Mouse (Mus musculus) WW6 (cell line): ENCODE results near the gene Hist1h4a.
"Not testable (repeated sequence)": the region's sequence is repeated elsewhere in the genome, so short reads cannot be mapped to it uniquely, and the experiment has no call there.

Experiments
- DNase-seq: peaks from one replicate; pipeline ENCODE4 v3.0.0-alpha.2; 2013; ENCODE audit warnings: low read depth, low spot score

The Hist1h4a gene

DNA sequence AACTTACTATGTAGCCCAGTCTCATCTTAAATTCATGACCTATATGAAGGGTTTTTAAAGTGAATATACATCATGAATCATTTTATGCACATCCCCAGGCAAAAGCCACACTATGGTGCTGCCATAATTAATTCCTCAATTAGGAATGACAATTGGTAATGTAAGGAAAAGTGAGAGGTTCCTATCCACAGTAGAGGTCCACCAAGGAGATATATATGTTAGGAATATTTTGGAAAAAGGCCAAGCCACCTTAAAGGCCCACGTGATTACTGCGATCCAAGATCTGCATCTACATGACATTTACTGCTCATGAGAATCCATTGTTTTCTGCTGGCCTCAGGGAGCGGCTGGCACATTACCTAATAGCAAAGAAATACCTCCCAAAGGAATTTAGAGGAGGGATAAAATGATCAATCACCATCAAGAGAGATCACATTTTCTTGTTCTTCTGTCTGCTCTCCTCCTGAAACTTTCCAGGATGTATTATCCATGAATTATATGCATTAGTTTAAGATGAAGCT is 1.7 kb downstream of the Hist1h4a start:
- no peak for DNase-seq

DNA sequence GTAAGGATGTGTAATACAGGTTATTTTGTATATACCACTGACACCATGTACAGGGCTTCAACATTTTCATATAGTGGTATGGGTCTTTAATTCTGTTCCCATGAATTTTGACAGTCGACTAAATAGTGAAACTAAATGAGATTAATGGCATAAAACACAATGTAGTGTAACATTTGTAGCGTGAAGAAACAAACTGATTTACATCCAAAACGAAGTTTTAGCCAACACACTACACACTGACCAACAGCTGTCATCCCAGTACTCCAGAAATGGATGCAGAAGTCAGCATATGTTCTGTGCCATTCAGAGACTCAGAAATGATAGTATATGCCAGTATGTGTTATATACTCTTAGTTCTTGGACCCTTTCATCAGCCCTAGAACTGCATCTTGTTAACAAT is 3.1 kb downstream of the Hist1h4a start:
- no peak for DNase-seq

DNA sequence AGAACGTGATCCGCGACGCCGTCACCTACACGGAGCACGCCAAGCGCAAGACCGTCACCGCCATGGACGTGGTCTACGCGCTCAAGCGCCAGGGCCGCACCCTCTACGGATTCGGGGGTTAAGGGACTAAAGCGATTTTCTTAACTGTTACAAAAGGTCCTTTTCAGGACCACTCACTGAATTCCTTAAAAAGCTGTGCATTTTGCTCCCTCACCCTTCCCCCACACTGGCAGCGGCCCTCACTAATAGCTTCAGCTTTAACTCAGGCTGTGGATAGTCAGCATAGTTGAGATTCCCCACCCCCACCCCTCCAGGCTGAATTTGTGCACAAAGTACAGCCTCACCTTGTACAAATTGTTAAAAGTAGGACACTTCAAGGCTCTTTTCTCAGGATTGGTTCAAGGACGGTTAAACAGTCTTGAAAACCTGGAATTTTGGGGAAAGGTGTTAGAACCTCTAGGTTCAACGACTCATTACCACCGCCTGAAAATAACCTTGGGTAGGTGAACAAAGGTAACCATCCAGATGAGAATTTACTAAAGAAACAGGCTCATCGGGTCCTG is 3.7 kb downstream of the Hist1h4a start:
- DNase-seq, result no peak

DNA sequence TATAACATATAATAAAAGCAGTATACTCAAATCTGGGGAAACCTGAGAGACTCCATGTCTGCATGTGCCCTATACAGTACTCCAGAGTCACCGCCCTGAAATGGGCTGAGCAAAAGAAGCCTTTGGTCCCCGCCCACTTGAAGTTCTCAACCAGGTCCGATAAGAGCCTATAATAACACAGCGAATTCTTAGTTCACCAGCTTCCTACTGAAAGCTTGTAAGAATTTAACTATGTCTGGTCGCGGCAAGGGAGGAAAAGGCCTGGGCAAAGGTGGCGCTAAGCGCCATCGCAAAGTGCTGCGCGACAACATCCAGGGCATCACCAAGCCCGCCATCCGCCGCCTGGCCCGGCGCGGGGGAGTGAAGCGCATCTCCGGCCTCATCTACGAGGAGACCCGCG is 4.2 kb downstream of the Hist1h4a start, which contains the start of gene Hist1h4b:
Hist1h4b (plus strand) TSS at position 224 of the 400 bp plus-strand sequence.
- DNase-seq, result no peak

DNA sequence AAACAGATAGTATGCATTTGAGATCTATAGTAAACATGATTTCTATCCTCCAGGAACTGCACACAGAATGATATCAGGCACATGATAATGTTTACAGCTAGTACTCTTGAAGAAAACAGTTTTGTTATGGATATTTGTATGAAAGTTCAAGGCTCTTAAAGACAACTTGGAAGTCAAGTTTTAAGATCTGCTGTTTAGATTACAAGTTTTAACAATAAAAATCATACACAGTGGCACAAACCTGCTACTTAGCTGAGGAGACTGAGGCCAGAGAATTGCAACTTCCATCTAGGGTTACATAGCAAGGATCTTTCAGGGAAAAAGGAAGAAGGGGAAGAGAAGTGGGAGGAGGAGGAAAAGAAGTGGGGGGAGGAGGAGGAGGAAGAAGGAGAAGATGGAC is 6.0 kb downstream of the Hist1h4a start:
- no peak for DNase-seq

DNA sequence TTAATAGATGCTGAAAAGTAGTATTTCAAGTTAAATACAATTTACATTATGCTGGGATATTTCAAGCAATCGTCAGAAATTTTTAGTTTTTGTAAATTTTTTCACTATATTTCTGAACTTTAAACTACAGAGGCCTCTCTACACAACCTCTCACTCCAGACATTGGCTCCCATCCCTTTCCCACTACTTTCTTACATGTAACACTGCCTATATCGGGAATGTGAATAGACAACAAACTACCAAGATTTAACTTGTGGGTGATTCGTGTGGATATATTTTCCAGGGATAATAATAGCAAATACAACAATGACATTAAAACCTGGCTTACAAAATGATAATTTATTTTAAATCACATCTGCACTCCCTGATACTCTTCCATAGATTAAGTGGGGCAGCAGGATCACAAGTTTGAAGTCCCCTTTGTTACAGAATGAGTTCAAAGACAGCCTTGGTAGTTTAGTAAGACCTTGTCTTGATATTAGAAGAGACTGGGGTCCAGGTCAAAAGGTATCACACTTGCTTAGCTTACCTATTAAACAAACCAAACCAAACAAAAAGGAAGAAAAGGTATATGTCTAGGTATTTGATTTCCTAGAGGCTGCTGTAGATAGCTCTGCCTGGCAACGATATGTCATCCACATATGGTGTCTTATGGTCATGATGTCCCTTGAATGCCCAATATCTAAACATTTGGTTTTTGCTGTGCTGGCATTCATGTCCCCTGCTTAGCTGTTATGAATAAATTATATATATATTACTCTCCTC is 7.5 kb downstream of the Hist1h4a start:
- no peak for DNase-seq

DNA sequence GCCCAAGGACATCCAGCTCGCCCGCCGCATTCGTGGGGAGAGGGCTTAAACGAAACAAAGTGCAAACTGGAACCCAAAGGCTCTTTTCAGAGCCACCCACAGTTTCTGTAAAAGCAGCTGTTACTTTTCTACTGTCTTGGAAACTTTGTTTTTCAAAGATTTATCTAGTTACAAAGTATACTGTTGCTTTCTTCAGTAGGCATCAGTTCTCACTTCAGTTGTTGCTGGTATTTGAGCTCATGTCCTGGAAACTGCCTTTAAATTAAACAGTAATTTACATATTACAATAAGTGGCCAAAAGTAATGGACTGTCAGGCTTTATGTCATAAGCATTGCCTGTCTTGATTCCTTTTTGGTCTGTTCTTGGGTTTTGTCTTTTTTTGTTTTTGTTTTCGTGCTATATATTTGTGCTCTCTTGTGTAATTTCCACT is 8.3 kb downstream of the Hist1h4a start:
- DNase-seq, result no peak

DNA sequence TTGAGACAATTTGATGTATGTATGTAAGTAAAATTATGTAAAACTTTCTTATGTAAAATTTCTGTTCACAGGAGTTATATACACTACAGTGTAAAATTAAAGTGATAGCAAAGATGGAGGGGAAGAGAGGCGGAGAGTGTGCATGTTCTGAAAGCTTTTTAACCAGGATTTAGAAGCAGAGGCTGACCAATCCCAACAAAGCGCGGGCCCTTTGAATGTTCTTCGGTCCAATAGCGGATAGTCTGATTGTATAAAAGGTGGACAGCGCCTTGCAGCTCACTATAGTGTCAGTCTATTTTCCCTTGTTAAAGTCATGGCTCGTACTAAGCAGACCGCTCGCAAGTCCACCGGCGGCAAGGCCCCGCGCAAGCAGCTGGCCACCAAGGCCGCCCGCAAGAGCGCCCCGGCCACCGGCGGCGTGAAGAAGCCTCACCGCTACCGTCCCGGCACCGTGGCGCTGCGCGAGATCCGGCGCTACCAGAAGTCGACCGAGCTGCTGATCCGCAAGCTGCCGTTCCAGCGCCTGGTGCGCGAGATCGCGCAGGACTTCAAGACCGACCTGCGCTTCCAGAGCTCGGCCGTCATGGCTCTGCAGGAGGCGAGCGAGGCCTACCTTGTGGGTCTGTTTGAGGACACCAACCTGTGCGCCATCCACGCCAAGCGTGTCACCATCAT is 8.8 kb downstream of the Hist1h4a start, which contains the start of gene Hist1h3b:
Hist1h3b (plus strand) TSS at position 201 of the 675 bp plus-strand sequence.
- not testable (repeated sequence) for DNase-seq

DNA sequence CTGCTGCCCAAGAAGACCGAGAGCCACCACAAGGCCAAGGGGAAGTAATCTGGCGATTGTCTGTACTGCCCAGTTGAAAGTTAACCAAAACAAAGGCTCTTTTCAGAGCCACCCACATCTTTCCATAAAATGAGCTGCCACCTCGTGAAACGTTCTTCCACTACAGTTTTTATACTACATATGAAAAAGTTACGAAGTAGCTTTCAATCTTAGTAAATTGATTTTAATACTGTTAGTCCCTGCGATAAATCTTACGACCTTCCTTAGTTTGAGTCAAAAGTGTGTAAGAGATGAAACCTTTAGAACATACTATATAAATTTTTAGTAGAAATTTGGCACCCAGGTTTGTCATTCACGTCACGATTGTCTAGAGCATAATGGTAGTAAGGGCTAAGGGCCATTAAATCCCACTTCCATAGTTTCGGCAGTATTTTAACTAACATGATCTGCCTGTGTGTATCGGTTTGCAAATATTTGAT is 9.5 kb downstream of the Hist1h4a start:
- DNase-seq, result no peak

DNA sequence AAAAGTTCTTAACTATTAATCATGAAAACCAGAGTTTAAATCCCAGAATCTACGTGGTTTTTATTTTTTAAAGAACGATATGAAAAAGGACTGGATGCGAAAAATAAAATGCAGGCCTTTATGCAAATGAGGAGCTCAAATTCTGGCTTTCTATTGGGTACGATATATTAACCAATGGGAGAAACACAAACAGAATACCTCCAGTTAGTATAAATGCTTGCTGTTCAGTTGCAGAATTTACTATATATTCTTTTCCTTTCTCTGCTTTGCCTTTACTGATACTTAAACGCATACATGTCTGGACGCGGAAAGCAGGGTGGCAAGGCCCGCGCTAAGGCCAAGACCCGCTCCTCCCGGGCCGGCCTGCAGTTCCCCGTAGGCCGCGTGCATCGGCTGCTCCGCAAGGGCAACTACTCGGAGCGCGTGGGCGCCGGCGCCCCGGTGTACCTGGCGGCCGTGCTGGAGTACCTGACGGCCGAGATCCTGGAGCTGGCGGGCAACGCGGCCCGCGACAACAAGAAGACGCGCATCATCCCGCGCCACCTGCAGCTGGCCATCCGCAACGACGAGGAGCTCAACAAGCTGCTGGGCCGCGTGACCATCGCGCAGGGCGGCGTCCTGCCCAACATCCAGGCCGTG is 10.1 kb downstream of the Hist1h4a start, which contains the start of gene Hist1h2ab:
Hist1h2ab (plus strand) TSS at position 288 of the 639 bp plus-strand sequence.
- not testable (repeated sequence) for DNase-seq

DNA sequence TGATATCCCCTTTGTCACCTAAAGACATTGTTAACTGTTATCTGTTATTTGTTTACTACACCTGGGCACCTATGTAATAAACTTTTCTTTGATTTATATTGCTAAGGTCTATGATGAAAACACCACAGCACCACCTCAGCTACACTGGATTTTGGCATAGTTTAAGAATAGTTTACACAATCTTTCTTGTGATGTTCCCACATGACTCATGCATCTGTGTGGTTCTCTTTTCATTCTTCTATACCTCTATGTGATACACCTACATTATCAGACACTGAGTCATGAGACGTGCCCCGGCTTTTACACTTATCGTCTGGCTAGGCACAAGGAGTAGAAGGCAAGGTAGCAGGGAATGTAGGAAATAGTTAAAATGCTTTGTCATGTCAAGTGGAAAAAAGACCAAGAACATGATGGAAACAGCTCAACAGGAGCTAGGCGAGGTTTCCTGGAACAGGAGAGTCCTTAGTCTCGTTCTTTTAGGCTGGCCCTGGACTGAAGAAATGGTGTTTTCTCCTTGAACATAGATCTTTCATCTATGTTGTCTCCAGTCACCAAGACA is 11.4 kb downstream of the Hist1h4a start:
- no peak for DNase-seq

DNA sequence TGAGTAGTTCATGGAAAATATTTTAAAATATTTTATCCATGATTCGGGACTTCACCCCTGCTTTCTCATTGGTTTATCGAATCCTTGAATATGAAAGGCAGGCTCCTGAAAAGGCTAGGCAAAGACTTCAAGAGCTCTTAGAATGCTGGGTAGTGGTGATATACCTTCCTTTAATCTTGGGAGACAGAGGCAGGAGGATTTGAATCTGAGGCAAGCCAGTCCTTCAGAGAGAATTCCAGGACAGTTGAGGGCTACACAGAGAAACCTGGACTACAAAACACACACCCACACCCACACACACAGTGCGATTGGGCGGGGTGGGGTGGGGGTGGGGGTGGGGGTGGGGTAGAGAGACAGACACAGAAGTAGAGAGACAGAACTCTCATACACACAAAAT is 13.1 kb downstream of the Hist1h4a start:
- no peak for DNase-seq

DNA sequence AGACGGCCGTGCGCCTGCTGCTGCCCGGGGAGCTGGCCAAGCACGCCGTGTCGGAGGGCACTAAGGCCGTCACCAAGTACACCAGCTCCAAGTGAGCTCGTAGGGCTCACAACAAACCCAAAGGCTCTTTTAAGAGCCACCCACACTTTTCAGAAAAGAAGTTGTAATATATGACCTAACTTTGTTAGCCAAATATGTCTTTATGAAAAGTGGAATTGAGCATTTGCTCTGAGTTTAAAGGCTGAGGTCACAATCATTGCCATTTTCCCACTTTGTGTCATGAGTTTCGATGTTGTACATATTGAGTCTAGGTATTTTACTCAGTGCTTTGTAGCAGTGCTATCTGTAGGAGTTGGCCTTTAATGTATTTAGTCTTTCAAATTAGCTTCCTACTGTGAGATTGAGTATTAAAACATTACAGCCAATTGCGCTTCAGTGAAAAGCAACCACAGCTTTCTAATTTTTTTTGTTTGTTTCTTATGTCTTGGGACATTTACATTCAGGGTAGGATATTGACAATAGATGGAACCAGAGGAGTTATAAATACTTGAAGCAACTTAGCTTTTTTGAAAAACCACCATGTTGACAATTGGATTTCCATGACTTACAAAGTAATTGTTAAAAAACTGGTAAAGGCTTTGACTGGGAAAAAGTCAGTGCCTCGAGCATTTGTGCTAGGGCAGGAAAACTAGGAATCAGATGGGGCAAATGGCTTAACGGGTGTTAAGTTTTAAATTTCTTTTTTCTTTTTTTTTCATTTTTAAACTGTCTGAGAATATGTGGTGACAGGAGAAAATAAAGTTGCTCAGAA is 13.7 kb downstream of the Hist1h4a start:
- DNase-seq, result no peak

DNA sequence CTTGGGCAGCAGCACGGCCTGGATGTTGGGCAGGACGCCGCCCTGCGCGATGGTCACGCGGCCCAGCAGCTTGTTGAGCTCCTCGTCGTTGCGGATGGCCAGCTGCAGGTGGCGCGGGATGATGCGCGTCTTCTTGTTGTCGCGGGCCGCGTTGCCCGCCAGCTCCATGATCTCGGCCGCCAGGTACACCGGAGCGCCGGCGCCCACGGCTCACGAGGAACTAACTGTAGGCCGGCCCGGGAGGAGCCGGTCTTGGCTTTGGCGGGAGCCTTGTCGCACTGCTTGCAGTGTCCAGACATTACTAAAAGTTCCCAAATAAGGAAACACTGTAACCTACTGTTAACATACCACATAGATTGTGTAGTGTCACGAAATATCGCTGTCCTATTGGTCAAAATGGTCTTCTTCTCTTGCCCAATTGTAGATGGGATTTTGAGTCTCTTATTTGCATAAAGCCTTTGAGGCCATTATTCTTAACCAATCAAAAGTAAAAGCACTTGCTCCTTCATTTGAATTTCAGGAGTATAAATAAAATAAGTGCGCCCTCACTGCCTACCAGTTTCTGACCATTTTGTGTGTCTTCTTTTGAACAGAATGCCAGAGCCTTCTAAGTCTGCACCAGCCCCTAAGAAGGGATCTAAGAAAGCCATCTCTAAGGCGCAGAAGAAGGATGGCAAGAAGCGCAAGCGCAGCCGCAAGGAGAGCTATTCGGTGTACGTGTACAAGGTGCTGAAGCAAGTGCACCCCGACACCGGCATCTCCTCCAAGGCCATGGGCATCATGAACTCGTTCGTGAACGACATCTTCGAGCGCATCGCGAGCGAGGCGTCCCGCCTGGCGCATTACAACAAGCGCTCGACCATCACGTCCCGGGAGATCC is 14.6 kb downstream of the Hist1h4a start, which contains the start of gene Hist1h2bb:
Hist1h2bb (plus strand) TSS at position 534 of the 880 bp plus-strand sequence.
- DNase-seq, result not testable (repeated sequence)

DNA sequence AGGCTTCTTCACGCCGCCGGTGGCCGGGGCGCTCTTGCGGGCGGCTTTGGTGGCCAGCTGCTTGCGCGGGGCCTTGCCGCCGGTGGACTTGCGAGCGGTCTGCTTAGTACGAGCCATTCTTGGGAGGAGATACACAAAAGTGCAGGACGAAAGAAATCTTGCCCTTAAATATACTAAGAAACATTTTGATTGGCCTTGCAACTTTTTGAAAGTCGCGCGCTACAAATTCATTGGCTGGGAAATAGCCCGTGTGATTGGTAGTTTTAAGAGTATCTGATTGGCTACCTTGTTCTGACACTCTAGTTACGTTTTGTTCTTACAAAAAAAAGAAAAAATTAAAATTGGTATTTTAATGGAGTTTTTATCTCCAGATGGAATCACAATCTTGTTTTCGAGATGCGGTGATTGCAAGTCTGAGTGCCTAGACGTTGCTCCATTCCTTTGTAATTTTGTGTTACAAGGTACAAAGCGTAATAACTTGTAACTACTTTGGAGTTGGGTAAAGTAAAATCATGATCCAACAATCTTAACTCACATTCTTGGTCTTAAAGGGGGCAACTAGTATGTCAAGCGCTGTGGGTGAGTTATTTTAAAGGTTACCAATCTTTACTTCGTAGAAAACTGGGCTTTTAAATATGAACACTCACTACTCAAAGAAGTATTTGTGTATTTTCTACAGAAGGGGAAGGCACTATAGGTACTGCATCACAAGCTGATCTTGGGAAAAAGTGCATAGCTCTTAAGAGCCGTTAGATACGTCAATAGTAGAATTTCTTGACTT is 15.5 kb downstream of the Hist1h4a start, which contains the start of gene Hist1h3c:
Hist1h3c (minus strand) TSS at position 222 of the 781 bp plus-strand sequence.
- no peak for DNase-seq

DNA sequence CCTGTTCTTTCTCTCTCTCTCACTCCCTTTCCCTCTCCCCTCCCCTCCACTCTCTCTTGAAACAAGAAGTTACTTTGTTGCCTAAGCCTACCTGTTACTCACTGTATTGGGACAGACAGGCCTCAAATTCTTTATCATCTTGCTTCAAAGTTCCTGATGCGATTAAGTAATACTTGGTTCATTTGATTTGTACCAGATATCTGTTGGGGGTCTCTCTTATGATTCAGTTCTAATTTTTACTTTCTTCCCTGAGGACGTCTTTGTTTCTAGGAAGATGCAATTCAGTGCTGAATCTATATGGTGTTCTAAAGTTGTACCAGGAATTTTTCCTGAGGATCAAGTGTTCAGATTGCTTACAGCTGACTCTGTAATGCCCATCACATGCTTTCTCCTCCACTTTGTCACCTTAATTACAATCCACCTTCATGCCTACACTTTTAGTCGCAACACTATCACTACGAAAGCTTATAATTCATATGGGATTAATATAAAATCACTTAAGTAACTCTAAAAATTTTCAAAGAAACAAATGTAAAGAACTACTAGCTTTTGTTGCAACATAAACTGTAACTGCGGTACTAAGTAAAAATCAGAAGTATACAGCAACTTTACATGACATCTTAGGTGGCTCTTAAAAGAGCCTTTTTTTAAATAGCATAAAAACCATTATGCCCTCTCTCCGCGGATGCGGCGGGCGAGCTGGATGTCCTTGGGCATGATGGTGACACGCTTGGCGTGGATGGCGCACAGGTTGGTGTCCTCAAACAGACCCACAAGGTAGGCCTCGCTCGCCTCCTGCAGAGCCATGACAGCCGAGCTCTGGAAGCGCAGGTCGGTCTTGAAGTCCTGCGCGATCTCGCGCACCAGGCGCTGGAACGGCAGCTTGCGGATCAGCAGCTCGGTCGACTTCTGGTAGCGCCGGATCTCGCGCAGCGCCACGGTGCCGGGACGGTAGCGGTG is 16.3 kb downstream of the Hist1h4a start:
- DNase-seq, result no peak

DNA sequence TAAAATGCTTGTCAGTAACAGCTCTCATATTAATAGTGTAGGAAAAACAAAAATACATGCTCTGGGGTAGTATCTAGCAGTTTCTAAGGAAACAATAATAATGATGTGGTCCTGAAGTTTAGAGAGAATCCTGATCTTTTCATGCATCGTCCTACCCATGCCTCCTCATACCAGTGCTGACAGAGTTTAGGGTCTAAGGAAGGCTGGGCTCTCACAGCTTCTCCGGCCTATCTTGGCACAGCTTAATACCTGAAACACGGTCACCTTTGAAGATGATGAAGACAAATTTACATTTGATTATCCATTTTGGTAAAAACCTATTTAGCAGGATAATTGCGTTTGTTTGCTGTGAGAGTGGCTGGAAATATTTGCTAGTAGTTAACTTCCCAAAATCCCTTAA is 17.1 kb downstream of the Hist1h4a start:
- DNase-seq, result no peak
